Mouse (Mus musculus) olfactory bulb, adult 2 months (tissue): ENCODE data around the gene Rnf220.

Experiments used
- CTCF ChIP-seq: fragments of 200-500 bp; IDR thresholded peaks from 2 replicates; pipeline ENCODE4 v1.5.1; 2012; ENCODE audit warnings: low read depth, mild to moderate bottlenecking, low read length, moderate library complexity; ENCODE audit not compliant: insufficient read depth
- POLR2A ChIP-seq: fragments of 200-500 bp; IDR thresholded peaks from 2 replicates; pipeline ENCODE4 v1.6.1; 2012; ENCODE audit warnings: mild to moderate bottlenecking, low read depth, low read length, moderate library complexity; ENCODE audit not compliant: insufficient read depth

GRCm38 (mm10) chr4:117224122-117224521, 272.7 kb downstream of the Rnf220 start:
- TF ChIP-seq CTCF (no peak), POLR2A (no peak)
